Mouse (Mus musculus): ENCODE measurements around the gene Slc17a3. TPM values are rescaled to one million over a fixed set of nuclear protein-coding genes. Genes with fewer than 3 reads are reported as not detected.

The Slc17a3 gene
- polyA plus RNA-seq, 1 experiment from 2014 or later: 11.0 TPM

DNA sequence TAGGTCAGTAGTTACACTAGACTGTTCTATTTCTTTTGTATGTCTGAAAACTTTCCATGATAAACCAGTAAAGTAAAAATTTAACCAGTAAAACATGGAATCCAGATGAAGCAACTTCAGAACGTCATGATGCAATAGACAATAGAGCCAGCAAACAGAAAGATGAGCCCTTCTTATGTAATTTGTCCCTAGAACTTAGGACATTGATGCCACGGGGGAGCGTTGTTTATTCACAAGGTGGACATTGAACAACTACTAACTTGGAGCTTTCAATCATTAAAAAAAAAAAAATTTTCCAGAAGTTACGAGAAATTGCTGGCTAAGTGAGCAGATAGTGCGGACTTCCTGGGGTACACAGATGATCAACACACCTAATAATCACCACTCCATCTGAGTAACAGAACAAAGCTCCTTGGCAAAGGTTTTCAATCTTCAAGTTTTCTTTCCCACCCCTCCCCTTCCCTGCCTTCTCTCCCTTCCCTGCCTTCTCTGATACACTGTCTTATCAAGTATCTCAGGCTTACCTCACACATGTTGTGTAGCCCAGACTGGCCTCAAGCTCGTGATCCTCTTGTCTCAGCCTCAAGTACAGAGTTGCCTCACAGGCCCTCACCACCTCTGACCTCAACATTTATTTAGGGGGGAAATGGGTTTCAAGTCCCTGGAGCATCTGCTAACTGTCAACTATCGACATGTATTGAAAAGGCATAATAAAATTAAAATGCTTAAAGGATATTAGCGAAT is 29.7 kb downstream of the Slc17a3 start:
- Histone ChIP-seq H3K27ac (ENCODE audit: low read length) (no peak overlapping the region), H3K4me3 (ENCODE audit: low read length) (no peak overlapping the region), H3K4me1 (ENCODE audit: insufficient read depth, low read length) (peaks cover 6% of the 10 kb centered on the region; the same call in 1 of the 2 replicates), H3K4me2 (replicated peaks; ENCODE audit: low read depth, low read length) (no peak overlapping the region), H3K9me3 (ENCODE audit: low read length) (no peaks in the 10 kb centered on the region), H3K27me3 (ENCODE audit: insufficient read depth, low read length) (no peaks in the 10 kb centered on the region), H3K9ac (replicated peaks; ENCODE audit: low read length) (no peak overlapping the region), H3K36me3 (ENCODE audit: insufficient read depth, low read length) (no peaks in the 10 kb centered on the region)
- WGBS: 83% methylated on average over 8 of the region's 8 CpGs
- ATAC-seq (ENCODE audit: low FRiP score, low TSS enrichment): no peak

DNA sequence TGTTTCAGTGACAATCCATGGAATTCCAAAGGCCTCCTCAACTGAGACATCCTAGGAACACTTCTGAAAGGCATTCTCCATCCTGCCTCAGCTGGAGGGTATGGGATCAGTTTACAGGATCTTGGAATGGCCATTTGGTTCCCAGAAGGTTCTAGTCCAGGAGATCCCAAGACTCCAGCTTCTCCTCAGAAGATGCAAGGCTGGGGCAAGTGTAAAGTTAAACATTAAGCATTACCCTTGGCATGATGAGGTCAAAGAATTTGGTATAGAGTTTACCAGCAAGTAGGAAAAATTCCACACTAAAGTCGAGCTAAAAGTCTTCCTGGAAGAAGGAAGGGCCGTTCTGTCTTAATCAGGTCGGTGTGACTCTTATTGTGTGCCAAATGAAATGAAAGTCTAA is 30.8 kb downstream of the Slc17a3 start:
- Histone ChIP-seq H3K9ac (replicated peaks; ENCODE audit: low read length) (no peak overlapping the region), H3K9me3 (ENCODE audit: low read length) (no peaks in the 10 kb centered on the region), H3K4me2 (replicated peaks; ENCODE audit: low read depth, low read length) (no peak overlapping the region), H3K4me3 (ENCODE audit: low read length) (no peak overlapping the region), H3K27me3 (ENCODE audit: insufficient read depth, low read length) (no peaks in the 10 kb centered on the region), H3K36me3 (ENCODE audit: insufficient read depth, low read length) (no peaks in the 10 kb centered on the region), H3K27ac (ENCODE audit: low read length) (0 out of 2 replicates have a peak overlapping the region, but pooled peaks have one; percentile 16), H3K4me1 (ENCODE audit: insufficient read depth, low read length) (peaks cover 6% of the 10 kb centered on the region; the same call in 1 of the 2 replicates)
- ATAC-seq (ENCODE audit: low FRiP score, low TSS enrichment): no peak
- WGBS: 73% methylated on average over 3 of the region's 3 CpGs

DNA sequence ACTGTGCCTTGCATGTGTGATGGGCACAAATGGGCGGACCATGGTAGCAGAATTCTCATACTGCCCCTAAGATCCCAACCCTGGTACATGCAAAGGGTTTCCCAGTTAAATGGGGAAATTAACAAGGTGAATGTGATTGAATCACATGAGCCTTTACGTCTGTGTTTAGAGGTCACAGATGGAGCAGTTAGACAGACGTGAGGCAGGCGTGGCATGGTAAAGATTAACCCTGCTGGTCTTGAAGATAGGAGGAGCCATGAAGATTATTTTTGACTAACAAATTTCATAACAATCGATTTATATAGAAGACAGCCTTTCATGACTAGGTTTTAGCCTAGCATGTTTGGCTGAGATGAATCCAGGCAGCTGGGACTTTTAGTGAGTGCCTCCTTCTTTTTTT is 33.9 kb downstream of the Slc17a3 start:
- H3K27ac ChIP-seq (ENCODE audit: low read length): no peak overlapping the region
- peaks cover 3% of the 10 kb centered on the region; the same call in 1 of the 2 replicates for H3K4me1 ChIP-seq (ENCODE audit: insufficient read depth, low read length)
- 75% methylated on average over 5 of the region's 5 CpGs for WGBS
- H3K27me3 ChIP-seq (ENCODE audit: insufficient read depth, low read length): no peaks in the 10 kb centered on the region
- no peak overlapping the region for H3K4me2 ChIP-seq (replicated peaks; ENCODE audit: low read depth, low read length)
- no peak overlapping the region for H3K9ac ChIP-seq (replicated peaks; ENCODE audit: low read length)
- H3K36me3 ChIP-seq (ENCODE audit: insufficient read depth, low read length): no peaks in the 10 kb centered on the region
- no peaks in the 10 kb centered on the region for H3K9me3 ChIP-seq (ENCODE audit: low read length)
- no peak for ATAC-seq (ENCODE audit: low FRiP score, low TSS enrichment)
- H3K4me3 ChIP-seq (ENCODE audit: low read length): no peak overlapping the region

DNA sequence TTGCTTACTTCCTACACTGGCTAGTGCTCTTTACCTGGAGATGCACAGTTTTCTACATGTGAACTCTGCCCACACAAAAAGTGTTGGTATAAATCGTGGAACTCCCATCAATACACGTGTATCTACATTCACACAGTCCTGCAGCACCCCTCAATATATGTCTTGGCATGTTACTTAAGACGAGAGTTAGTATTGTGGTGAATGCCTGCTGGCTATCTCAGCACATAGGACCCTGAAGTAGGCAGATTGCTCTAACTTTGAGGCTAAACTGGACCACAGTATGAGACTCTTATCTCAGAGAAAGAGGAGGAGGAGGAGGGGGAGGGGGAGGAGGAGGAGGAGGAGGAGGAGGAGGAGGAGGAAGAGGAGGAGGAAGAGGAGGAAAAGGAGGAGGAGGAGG is 39.9 kb downstream of the Slc17a3 start:
- no peak for ATAC-seq (ENCODE audit: low FRiP score, low TSS enrichment)
- Histone ChIP-seq H3K27ac (ENCODE audit: low read length) (no peak overlapping the region), H3K4me3 (ENCODE audit: low read length) (no peak overlapping the region), H3K4me1 (ENCODE audit: insufficient read depth, low read length) (no peaks in the 10 kb centered on the region), H3K9ac (replicated peaks; ENCODE audit: low read length) (no peak overlapping the region), H3K4me2 (replicated peaks; ENCODE audit: low read depth, low read length) (no peak overlapping the region), H3K9me3 (ENCODE audit: low read length) (no peaks in the 10 kb centered on the region), H3K27me3 (ENCODE audit: insufficient read depth, low read length) (no peaks in the 10 kb centered on the region), H3K36me3 (ENCODE audit: insufficient read depth, low read length) (no peaks in the 10 kb centered on the region)
- 73% methylated on average over 3 of the region's 3 CpGs for WGBS

DNA sequence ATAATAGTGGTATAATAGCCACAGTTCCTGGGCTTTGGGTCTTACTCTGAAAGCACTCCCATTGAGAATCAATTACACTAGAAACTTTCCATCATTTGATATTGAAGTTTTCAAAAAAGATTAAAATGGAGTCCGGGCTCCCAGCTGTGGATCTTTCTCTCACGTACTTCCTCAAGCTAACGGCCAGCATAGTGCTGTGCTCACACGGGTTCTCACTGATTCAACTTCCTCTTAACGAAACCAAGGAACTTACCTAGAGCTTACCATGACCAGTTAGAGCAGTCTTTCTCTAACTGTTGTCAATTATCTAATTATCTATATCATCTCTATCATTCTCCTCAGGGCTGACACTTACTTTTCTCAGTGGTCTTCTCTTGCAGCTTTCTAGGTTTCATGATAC is 40.4 kb downstream of the Slc17a3 start:
- Histone ChIP-seq H3K9ac (replicated peaks; ENCODE audit: low read length) (no peak overlapping the region), H3K27me3 (ENCODE audit: insufficient read depth, low read length) (no peaks in the 10 kb centered on the region), H3K4me1 (ENCODE audit: insufficient read depth, low read length) (no peaks in the 10 kb centered on the region), H3K4me3 (ENCODE audit: low read length) (no peak overlapping the region), H3K9me3 (ENCODE audit: low read length) (no peaks in the 10 kb centered on the region), H3K27ac (ENCODE audit: low read length) (no peak overlapping the region), H3K4me2 (replicated peaks; ENCODE audit: low read depth, low read length) (no peak overlapping the region), H3K36me3 (ENCODE audit: insufficient read depth, low read length) (no peaks in the 10 kb centered on the region)
- ATAC-seq (ENCODE audit: low FRiP score, low TSS enrichment): no peak
- 84% methylated on average over 5 of the region's 5 CpGs for WGBS

DNA sequence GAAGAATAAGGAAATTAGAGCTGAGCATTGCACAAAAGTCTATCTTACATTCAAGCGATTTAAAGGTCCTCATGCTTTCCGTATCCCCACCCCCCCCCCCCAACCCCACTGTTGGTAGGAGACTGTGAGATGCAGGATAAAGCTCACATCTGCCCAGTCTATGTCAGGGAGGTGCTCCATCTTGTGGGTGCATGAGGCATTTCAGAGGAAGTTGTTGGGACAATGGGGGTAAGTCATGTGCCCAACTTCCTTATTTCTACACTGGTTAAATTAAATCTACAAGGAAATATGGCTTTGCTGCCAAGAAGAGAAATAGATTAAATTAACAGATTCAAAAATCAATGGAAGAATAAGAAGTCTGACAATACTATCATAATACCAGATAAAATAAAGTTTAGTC is 46.3 kb downstream of the Slc17a3 start:
- WGBS: 43% methylated on average over 2 of the region's 2 CpGs
- no peak for ATAC-seq (ENCODE audit: low FRiP score, low TSS enrichment)
- Histone ChIP-seq H3K4me2 (replicated peaks; ENCODE audit: low read depth, low read length) (no peak overlapping the region), H3K4me1 (ENCODE audit: insufficient read depth, low read length) (no peaks in the 10 kb centered on the region), H3K27me3 (ENCODE audit: insufficient read depth, low read length) (no peaks in the 10 kb centered on the region), H3K9me3 (ENCODE audit: low read length) (no peaks in the 10 kb centered on the region), H3K4me3 (ENCODE audit: low read length) (no peak overlapping the region), H3K27ac (ENCODE audit: low read length) (no peak overlapping the region), H3K36me3 (ENCODE audit: insufficient read depth, low read length) (no peaks in the 10 kb centered on the region), H3K9ac (replicated peaks; ENCODE audit: low read length) (no peak overlapping the region)

DNA sequence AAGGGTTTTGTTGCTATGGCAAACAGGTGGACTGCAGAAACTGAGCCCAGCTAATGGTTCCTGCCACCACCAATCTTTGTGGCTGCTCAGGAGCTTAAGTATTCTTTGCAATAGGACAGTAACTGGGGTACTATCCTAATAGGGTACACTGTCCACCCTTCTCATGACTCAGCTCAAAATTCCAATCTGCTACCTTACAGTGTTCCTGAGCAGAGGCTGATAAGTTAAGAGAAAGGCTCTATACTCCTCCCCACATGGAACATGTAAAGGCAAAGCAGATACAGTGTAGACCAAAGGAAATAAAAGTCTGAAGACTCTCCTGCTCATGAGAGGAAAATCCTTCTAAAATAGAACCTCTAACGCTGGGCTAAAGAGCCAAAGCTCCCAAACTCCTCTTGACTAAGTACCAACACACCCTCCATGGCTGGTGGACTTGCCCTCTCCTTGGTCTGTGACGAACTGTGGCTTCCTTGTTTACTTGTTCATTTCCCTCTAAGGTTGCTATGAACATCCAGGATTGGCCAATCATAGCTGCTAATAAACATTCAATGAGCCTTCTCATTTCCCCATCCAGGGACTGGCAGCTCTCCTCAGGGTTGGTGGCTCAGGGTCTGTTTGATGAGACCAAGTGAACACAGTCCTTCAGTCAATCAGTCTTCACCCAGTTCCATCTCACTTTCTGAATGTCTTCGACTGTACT is 47.9 kb downstream of the Slc17a3 start:
- ATAC-seq (ENCODE audit: low FRiP score, low TSS enrichment): no peak
- Histone ChIP-seq H3K27me3 (ENCODE audit: insufficient read depth, low read length) (no peaks in the 10 kb centered on the region), H3K9ac (replicated peaks; ENCODE audit: low read length) (no peak overlapping the region), H3K4me2 (replicated peaks; ENCODE audit: low read depth, low read length) (no peak overlapping the region), H3K36me3 (ENCODE audit: insufficient read depth, low read length) (no peaks in the 10 kb centered on the region), H3K4me3 (ENCODE audit: low read length) (no peak overlapping the region), H3K27ac (ENCODE audit: low read length) (no peak overlapping the region), H3K9me3 (ENCODE audit: low read length) (no peaks in the 10 kb centered on the region), H3K4me1 (ENCODE audit: insufficient read depth, low read length) (no peaks in the 10 kb centered on the region)
- WGBS: 82% methylated on average over 3 of the region's 3 CpGs

DNA sequence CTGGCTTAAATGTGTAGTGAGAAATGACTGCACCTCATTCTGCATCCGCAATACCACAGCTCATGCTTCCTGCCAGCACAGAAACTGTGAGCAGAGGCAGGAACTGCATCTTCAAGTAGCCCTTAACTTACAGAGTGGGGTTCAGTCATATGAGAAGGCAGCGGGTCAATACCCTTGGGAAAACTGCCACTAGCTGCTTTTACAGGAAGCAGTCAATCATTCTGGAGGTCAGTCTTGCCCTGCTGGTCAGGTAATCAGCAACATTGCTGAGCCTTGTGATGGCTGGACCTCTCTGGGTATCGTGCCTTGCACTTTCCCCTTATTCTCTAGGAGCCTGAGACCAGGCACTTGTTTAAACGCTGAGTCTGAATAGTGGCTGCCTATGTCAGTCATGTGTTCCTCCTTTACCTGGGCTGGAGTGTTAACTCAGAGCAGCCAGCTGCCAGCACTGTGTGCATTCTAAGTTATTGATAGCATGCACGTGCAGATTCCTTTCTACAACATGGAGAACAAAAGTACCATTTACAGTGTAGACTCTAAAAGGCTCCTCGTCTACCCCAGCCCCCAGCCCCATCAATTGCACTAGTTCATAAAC is 49.9 kb downstream of the Slc17a3 start:
- 33% methylated on average over 6 of the region's 6 CpGs for WGBS
- no peak overlapping the region for H3K4me2 ChIP-seq (replicated peaks; ENCODE audit: low read depth, low read length)
- no peaks in the 10 kb centered on the region for H3K27me3 ChIP-seq (ENCODE audit: insufficient read depth, low read length)
- no peak overlapping the region for H3K9ac ChIP-seq (replicated peaks; ENCODE audit: low read length)
- no peak overlapping the region for H3K27ac ChIP-seq (ENCODE audit: low read length)
- H3K4me1 ChIP-seq (ENCODE audit: insufficient read depth, low read length): no peaks in the 10 kb centered on the region
- ATAC-seq (ENCODE audit: low FRiP score, low TSS enrichment): no peak; the same call in 1 of the 2 replicates
- H3K9me3 ChIP-seq (ENCODE audit: low read length): no peaks in the 10 kb centered on the region
- H3K36me3 ChIP-seq (ENCODE audit: insufficient read depth, low read length): no peaks in the 10 kb centered on the region
- no peak overlapping the region for H3K4me3 ChIP-seq (ENCODE audit: low read length)

DNA sequence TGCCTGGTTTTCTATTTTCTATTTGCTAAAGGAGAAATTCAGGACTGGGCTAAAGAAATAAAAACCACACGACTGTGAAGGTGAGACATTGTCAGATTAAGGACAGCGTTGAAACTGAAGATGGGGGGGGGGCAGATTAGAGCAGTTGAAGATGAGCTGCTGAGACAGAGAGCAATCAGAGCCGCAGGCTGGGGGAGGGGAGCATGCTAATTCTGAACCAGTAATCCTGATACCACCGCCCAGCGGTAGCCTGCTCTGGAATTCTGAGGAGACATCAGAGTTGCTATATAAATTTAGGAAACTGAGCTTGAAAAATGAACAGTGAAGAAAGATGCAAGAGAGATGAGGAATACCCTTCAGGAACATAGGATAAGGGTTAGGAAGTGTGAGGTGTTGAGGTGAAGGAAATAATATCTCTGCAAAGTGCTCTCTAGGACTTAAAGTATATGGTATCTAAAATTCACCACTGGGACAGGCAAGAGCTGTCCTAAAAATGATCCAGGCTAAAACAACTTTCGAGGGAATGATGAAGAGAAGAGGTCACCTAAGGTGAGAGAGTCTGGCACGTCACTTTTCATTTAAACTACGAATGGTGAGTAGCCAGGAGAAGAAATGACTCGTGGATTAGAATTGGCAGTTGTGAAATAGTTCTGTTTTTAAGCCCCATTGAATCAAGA is 53.5 kb downstream of the Slc17a3 start:
- no peak overlapping the region for H3K27ac ChIP-seq (ENCODE audit: low read length)
- no peak overlapping the region for H3K4me3 ChIP-seq (ENCODE audit: low read length)
- H3K9me3 ChIP-seq (ENCODE audit: low read length): no peaks in the 10 kb centered on the region
- no peaks in the 10 kb centered on the region for H3K36me3 ChIP-seq (ENCODE audit: insufficient read depth, low read length)
- no peaks in the 10 kb centered on the region for H3K27me3 ChIP-seq (ENCODE audit: insufficient read depth, low read length)
- no peak overlapping the region for H3K4me2 ChIP-seq (replicated peaks; ENCODE audit: low read depth, low read length)
- H3K9ac ChIP-seq (replicated peaks; ENCODE audit: low read length): no peak overlapping the region
- WGBS: 38% methylated on average over 9 of the region's 9 CpGs
- no peaks in the 10 kb centered on the region for H3K4me1 ChIP-seq (ENCODE audit: insufficient read depth, low read length)
- no peak for ATAC-seq (ENCODE audit: low FRiP score, low TSS enrichment)
